Mouse (Mus musculus): Measurements from ENCODE around the gene Ddx39b. TPM values are rescaled to one million over a fixed set of nuclear protein-coding genes. Genes with fewer than 3 reads are reported as not detected.

Ddx39b gene
- polyA plus RNA-seq (2021) = 321 TPM

GRCm38 (mm10) chr17:35241305-35242014 is at the start of gene Ddx39b:
TSS of gene Ddx39b (plus strand) at chr17:35241746.
- POLR2A ChIA-PET = interaction anchor here (0.7 to 4.0 kb wide), 10 partner anchors 9 to 240 kb away, joined by 3 to 21 read pairs (median 4); partner anchors contain the start of genes D17H6S53E and Prrc2a
- peak; percentile 66 for ATAC-seq
- H3K27me3 ChIP-seq = no peaks in the 10 kb centered on the region
- peak; percentile 88 for DNase-seq (ENCODE audit: low read depth, low spot score)
- no peak for TF ChIP-seq CTCF (IDR thresholded peaks at IDR 0.05)
- in situ Hi-C loops (cut with MboI; ENCODE audit: low pct_unique_long_range_greater_than_20kb) = loop anchor here (10.0 kb wide), 1 partner anchor 397 kb away; no protein-coding TSS in a partner anchor
- CTCF ChIA-PET = interaction anchor here (0.8 to 20.7 kb wide), 5 partner anchors 9 to 71 kb away, joined by 3 to 239 read pairs (median 4); partner anchors contain the start of gene Aif1

GRCm38 (mm10) chr17:35192924-35193323 is 48.6 kb upstream of the Ddx39b start:
- TF ChIP-seq CTCF (IDR thresholded peaks at IDR 0.05) = no peak
- DNase-seq (ENCODE audit: low read depth, low spot score) = no peak
- H3K27me3 ChIP-seq = no peaks in the 10 kb centered on the region
- ChIA-PET POLR2A (no interaction called here), CTCF (interaction anchor here (0.9 kb wide), 1 partner anchor 14 kb away, joined by 3 read pairs; no protein-coding TSS in a partner anchor)
- ATAC-seq = no peak
- in situ Hi-C loops (cut with MboI; ENCODE audit: low pct_unique_long_range_greater_than_20kb) = no loop called here

- H3K27me3 ChIP-seq = no peaks in the 10 kb centered on the region
- TF ChIP-seq CTCF (IDR thresholded peaks at IDR 0.05) = no peak
- DNase-seq (ENCODE audit: low read depth, low spot score) (no peak), ATAC-seq (no peak)
- in situ Hi-C loops (cut with MboI; ENCODE audit: low pct_unique_long_range_greater_than_20kb) = no loop called here
- ChIA-PET CTCF (interaction anchor here (0.8 to 1.2 kb wide), 3 partner anchors 15 to 28 kb away, joined by 3 read pairs; no protein-coding TSS in a partner anchor), POLR2A (no interaction called here)
Measured at GRCm38 (mm10) chr17:35193881-35194843, 47.4 kb upstream of the Ddx39b start, which contains the start of gene Ltb. TSS of gene Ltb (plus strand) at chr17:35194439.

- H3K27me3 ChIP-seq = no peaks in the 10 kb centered on the region
- ChIA-PET CTCF (interaction anchor here (0.7 to 1.1 kb wide), 3 partner anchors 10 to 37 kb away, joined by 3 read pairs; no protein-coding TSS in a partner anchor), POLR2A (no interaction called here)
- no peak for DNase-seq (ENCODE audit: low read depth, low spot score)
- in situ Hi-C loops (cut with MboI; ENCODE audit: low pct_unique_long_range_greater_than_20kb) = no loop called here
- no peak for ATAC-seq
- no peak for TF ChIP-seq CTCF (IDR thresholded peaks at IDR 0.05)
Measured at GRCm38 (mm10) chr17:35194844-35195630, 46.5 kb upstream of the Ddx39b start.

GRCm38 (mm10) chr17:35195631-35196320 is 45.8 kb upstream of the Ddx39b start:
- POLR2A ChIA-PET = no interaction called here
- DNase-seq (ENCODE audit: low read depth, low spot score) (peak; percentile 13), ATAC-seq (peak; percentile 27)
- in situ Hi-C loops (cut with MboI; ENCODE audit: low pct_unique_long_range_greater_than_20kb) = no loop called here
- TF ChIP-seq CTCF (IDR thresholded peaks at IDR 0.05) = peak; percentile 100
- H3K27me3 ChIP-seq = no peaks in the 10 kb centered on the region
- CTCF ChIA-PET = interaction anchor here (0.7 to 1.1 kb wide), 2 partner anchors 11 to 36 kb away, joined by 3 read pairs; no protein-coding TSS in a partner anchor

- no peak for DNase-seq (ENCODE audit: low read depth, low spot score)
- POLR2A ChIA-PET = no interaction called here
- no peak for ATAC-seq
- in situ Hi-C loops (cut with MboI; ENCODE audit: low pct_unique_long_range_greater_than_20kb) = no loop called here
- TF ChIP-seq CTCF (IDR thresholded peaks at IDR 0.05) = no peak
- CTCF ChIA-PET = interaction anchor here (1.1 kb wide), 1 partner anchor 35 kb away, joined by 3 read pairs; no protein-coding TSS in a partner anchor
- H3K27me3 ChIP-seq = no peaks in the 10 kb centered on the region
Measured at GRCm38 (mm10) chr17:35196321-35196641, 45.3 kb upstream of the Ddx39b start.

GRCm38 (mm10) chr17:35197126-35197525 is 44.4 kb upstream of the Ddx39b start:
- ChIA-PET CTCF (no interaction called here), POLR2A (interaction anchor here (0.6 kb wide), 1 partner anchor 33 kb away, joined by 3 read pairs; no protein-coding TSS in a partner anchor)
- no peak for TF ChIP-seq CTCF (IDR thresholded peaks at IDR 0.05)
- in situ Hi-C loops (cut with MboI; ENCODE audit: low pct_unique_long_range_greater_than_20kb) = no loop called here
- no peak for ATAC-seq
- no peaks in the 10 kb centered on the region for H3K27me3 ChIP-seq
- no peak for DNase-seq (ENCODE audit: low read depth, low spot score)

GRCm38 (mm10) chr17:35198029-35198428 is 43.5 kb upstream of the Ddx39b start:
- TF ChIP-seq CTCF (IDR thresholded peaks at IDR 0.05) = no peak
- POLR2A ChIA-PET = no interaction called here
- CTCF ChIA-PET = no interaction called here
- ATAC-seq (no peak), DNase-seq (ENCODE audit: low read depth, low spot score) (no peak)
- no peaks in the 10 kb centered on the region for H3K27me3 ChIP-seq
- in situ Hi-C loops (cut with MboI; ENCODE audit: low pct_unique_long_range_greater_than_20kb) = no loop called here

GRCm38 (mm10) chr17:35198946-35199345 is 42.6 kb upstream of the Ddx39b start:
- ChIA-PET POLR2A (no interaction called here), CTCF (interaction anchor here (0.6 kb wide), 1 partner anchor 30 kb away, joined by 3 read pairs; no protein-coding TSS in a partner anchor)
- ATAC-seq = no peak
- TF ChIP-seq CTCF (IDR thresholded peaks at IDR 0.05) = no peak
- no peak for DNase-seq (ENCODE audit: low read depth, low spot score)
- in situ Hi-C loops (cut with MboI; ENCODE audit: low pct_unique_long_range_greater_than_20kb) = no loop called here
- H3K27me3 ChIP-seq = no peaks in the 10 kb centered on the region

Measured in Patski (cell line).